Comparison of ENCODE assay signal across 8 mouse cellular contexts in the genomic region with DNA sequence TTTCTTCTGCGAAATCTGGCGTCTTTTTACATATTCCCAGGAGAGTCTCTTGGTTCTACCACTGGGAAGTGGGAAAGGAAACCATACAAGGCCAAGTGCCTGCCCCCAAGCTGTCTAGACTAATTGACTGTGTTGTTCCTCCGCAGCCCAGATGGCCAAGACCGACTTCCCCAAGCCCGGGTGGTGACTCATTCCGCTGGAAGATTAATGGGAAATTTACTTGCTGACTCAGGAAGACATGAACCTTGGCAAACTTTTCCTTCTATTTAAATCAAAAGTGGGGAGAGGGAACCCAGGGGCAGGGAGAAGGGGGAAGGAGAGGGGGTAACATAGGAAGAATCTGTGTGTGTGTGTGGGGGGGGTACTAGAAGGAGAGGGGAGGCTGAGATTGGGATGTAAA. TPM values are rescaled to one million over a fixed set of nuclear protein-coding genes. Genes with fewer than 3 reads are reported as not detected.
A peak's percentile ranks its signal among the peaks of the same experiment; 100 is the strongest.
DNase-seq lines count a peak whose midpoint lies in the region; ATAC-seq and TF ChIP-seq lines count a peak whose summit lies in the region.

No protein-coding gene starts in this region.

- H3K4me1 ChIP-seq in embryonic facial prominence, embryonic 11.5 days (ENCODE audit: control insufficient read depth, insufficient read depth, low read length), result no peaks in the 10 kb centered on the region
- peaks cover 8% of the 10 kb centered on the region for H3K4me1 ChIP-seq in heart, embryonic 16.5 days (ENCODE audit: control insufficient read depth, insufficient read depth, low read length)
- no peaks in the 10 kb centered on the region for H3K4me1 ChIP-seq in stomach, postnatal 0 days (replicated peaks; ENCODE audit: control insufficient read depth, insufficient read depth)

- DNase-seq in urinary bladder, adult 18-20 months (ENCODE audit: low spot score in 2 of 2), result peak; percentile 45 to 82
- no peak for DNase-seq in urinary bladder, postnatal 10 days (ENCODE audit: low spot score)
- peak; percentile 78 for DNase-seq in embryonic facial prominence, embryonic 11.5 days (ENCODE audit: low spot score)
- peak; percentile 84 to 93 for DNase-seq in kidney, postnatal 36 days
- DNase-seq in lung, postnatal 36 days, result peak; percentile 76
- peak; percentile 73 for DNase-seq in stomach, postnatal 0 days (ENCODE audit: low spot score)
- no peak for DNase-seq in natural killer cell, adult 2 months (ENCODE audit: low spot score in 2 of 2)

- H3K36me3 ChIP-seq in embryonic facial prominence, embryonic 11.5 days (replicated peaks; ENCODE audit: control insufficient read depth, insufficient read depth, low read depth, low read length), result no peaks in the 10 kb centered on the region
- no peaks in the 10 kb centered on the region for H3K36me3 ChIP-seq in heart, embryonic 16.5 days (ENCODE audit: control insufficient read depth, insufficient read depth)
- H3K36me3 ChIP-seq in stomach, postnatal 0 days (ENCODE audit: control insufficient read depth, insufficient read depth, low read length), result no peaks in the 10 kb centered on the region

- TF ChIP-seq CTCF in stomach, postnatal 0 days (IDR thresholded peaks at IDR 0.05; ENCODE audit: low read depth), result no peak

- no peaks in the 10 kb centered on the region for H3K27me3 ChIP-seq in embryonic facial prominence, embryonic 11.5 days (ENCODE audit: control insufficient read depth, insufficient read depth, low read length)
- H3K27me3 ChIP-seq in heart, embryonic 16.5 days (ENCODE audit: control insufficient read depth, insufficient read depth, low read length), result no peaks in the 10 kb centered on the region
- no peaks in the 10 kb centered on the region for H3K27me3 ChIP-seq in stomach, postnatal 0 days (ENCODE audit: control insufficient read depth, insufficient read depth, low read length)

- no peaks in the 10 kb centered on the region for H3K9me3 ChIP-seq in embryonic facial prominence, embryonic 11.5 days (replicated peaks; ENCODE audit: control insufficient read depth, low read length)
- H3K9me3 ChIP-seq in heart, embryonic 16.5 days (replicated peaks; ENCODE audit: control insufficient read depth, low read length), result no peaks in the 10 kb centered on the region
- H3K9me3 ChIP-seq in stomach, postnatal 0 days (ENCODE audit: control insufficient read depth, low read length), result no peaks in the 10 kb centered on the region

- no peak overlapping the region for H3K9ac ChIP-seq in embryonic facial prominence, embryonic 11.5 days (replicated peaks; ENCODE audit: low read length)
- no peak overlapping the region for H3K9ac ChIP-seq in heart, embryonic 16.5 days (ENCODE audit: low read length)
- H3K9ac ChIP-seq in stomach, postnatal 0 days (ENCODE audit: low read length), result no peak overlapping the region

- no peak overlapping the region for H3K27ac ChIP-seq in embryonic facial prominence, embryonic 11.5 days (replicated peaks; ENCODE audit: low read depth, low read length)
- H3K27ac ChIP-seq in heart, embryonic 16.5 days (ENCODE audit: low read length), result no peak overlapping the region
- no peak overlapping the region for H3K27ac ChIP-seq in stomach, postnatal 0 days (replicated peaks)

- no peak overlapping the region for H3K4me3 ChIP-seq in embryonic facial prominence, embryonic 11.5 days (ENCODE audit: low read depth, low read length)
- H3K4me3 ChIP-seq in heart, embryonic 16.5 days (ENCODE audit: low read length), result no peak overlapping the region
- no peak overlapping the region for H3K4me3 ChIP-seq in stomach, postnatal 0 days (ENCODE audit: low read depth, low read length)

- WGBS in embryonic facial prominence, embryonic 11.5 days, result 19% methylated on average over 6 of the region's 6 CpGs
- WGBS in heart, embryonic 16.5 days, result 39% methylated on average over 6 of the region's 6 CpGs
- WGBS in stomach, postnatal 0 days, result 15% methylated on average over 6 of the region's 6 CpGs

- peak; percentile 72; the same call in 1 of the 2 replicates for ATAC-seq in embryonic facial prominence, embryonic 11.5 days (replicated peaks; ENCODE audit: insufficient number of reproducible peaks, low FRiP score, low TSS enrichment, low read depth)
- peak; percentile 67; the same call in 1 of the 2 replicates for ATAC-seq in heart, embryonic 16.5 days (replicated peaks; ENCODE audit: extremely low read depth, insufficient read depth, low FRiP score)
- ATAC-seq in stomach, postnatal 0 days (ENCODE audit: low FRiP score, low TSS enrichment), result peak; percentile 92

- H3K4me2 ChIP-seq in embryonic facial prominence, embryonic 11.5 days (ENCODE audit: low read depth, low read length), result no peak overlapping the region
- H3K4me2 ChIP-seq in heart, embryonic 16.5 days (ENCODE audit: low read depth, low read length), result no peak overlapping the region
- H3K4me2 ChIP-seq in stomach, postnatal 0 days (replicated peaks; ENCODE audit: low read depth), result no peak overlapping the region

- TF ChIP-seq EP300 in stomach, postnatal 0 days (optimal IDR thresholded peaks at IDR 0.05), result no peak

RNA-seq across cellular contexts. Expression of gene Itgav, which starts 9.4 kb away (rescaled TPM):
- polyA plus RNA-seq in embryonic facial prominence, embryonic 11.5 days (2014; fragmentation: Nextera tagmentation; extraction: Ambion mirVana), result 59.7 and 76.1 TPM in 2 replicates
- 34.8 and 43.4 TPM in 2 replicates for polyA plus RNA-seq in heart, embryonic 16.5 days (2015; fragmentation: Nextera tagmentation; extraction: Ambion mirVana)
- polyA plus RNA-seq in stomach, postnatal 0 days (2015; fragmentation: Nextera tagmentation; extraction: Ambion mirVana), result 69.8 and 74.3 TPM in 2 replicates

Comparison
In these comparisons a context has a peak if more than half of its experiments do, and no peak if none do; other contexts are left out.
1. DNase-seq: peak in urinary bladder, adult 18-20 months (2 of 2), embryonic facial prominence, embryonic 11.5 days (single experiment), kidney, postnatal 36 days (2 of 2), lung, postnatal 36 days (single experiment) and stomach, postnatal 0 days (single experiment); none in urinary bladder, postnatal 10 days (single experiment) and natural killer cell, adult 2 months (0 of 2).
2. Peak in every context shown above with its lines, with median percentiles within 50 percentile points of each other: ATAC-seq.